Mouse (Mus musculus) small intestine, adult 2 months (tissue): ENCODE measurements at regions not wholly inside any gene's neighbourhood (a gene's known extent, or its start where the extent isn't known, plus 50 kb on each side); places are given as distances from the start of the nearest gene placed in this dataset.

Experiments
- CTCF ChIP-seq: fragments of 200-500 bp; IDR thresholded peaks from 2 replicates; pipeline ENCODE4 v1.5.1; 2012; ENCODE audit warnings: low read depth, mild to moderate bottlenecking, control low read depth, inconsistent platforms, low read length, moderate library complexity, mixed read lengths; ENCODE audit not compliant: insufficient replicate concordance, insufficient read length; ENCODE audit errors: extremely low read depth
- POLR2A ChIP-seq: fragments of 200-500 bp; IDR thresholded peaks from 2 replicates; pipeline ENCODE4 v1.6.1; 2012; ENCODE audit warnings: low read depth, mild to moderate bottlenecking, control low read depth, inconsistent platforms, low read length, moderate library complexity

GRCm38 (mm10) chr4:124465229-124465820 lies 145.3 kb downstream of the 3100002H09Rik start:
- TF ChIP-seq CTCF (no peak), POLR2A (no peak)
